Mouse (Mus musculus) lung, postnatal 4 days (tissue): ENCODE results near the gene Aldoart1.

ENCODE experiments used
- DNase-seq, 2 experiments: peaks; one replicate each; pipeline ENCODE4 v3.0.0; 2021

Gene Aldoart1

GRCm38 (mm10) chr4:72852534-72852933, at the start of gene Aldoart1:
Aldoart1 (minus strand) TSS chr4:72852634.
- no peak for DNase-seq

GRCm38 (mm10) chr4:72901566-72901965, 49.1 kb upstream of the Aldoart1 start:
- no peak for DNase-seq

- DNase-seq: no peak
These were observed 13.1 kb upstream of the Aldoart1 start for GRCm38 (mm10) chr4:72865371-72866075.

DNA sequence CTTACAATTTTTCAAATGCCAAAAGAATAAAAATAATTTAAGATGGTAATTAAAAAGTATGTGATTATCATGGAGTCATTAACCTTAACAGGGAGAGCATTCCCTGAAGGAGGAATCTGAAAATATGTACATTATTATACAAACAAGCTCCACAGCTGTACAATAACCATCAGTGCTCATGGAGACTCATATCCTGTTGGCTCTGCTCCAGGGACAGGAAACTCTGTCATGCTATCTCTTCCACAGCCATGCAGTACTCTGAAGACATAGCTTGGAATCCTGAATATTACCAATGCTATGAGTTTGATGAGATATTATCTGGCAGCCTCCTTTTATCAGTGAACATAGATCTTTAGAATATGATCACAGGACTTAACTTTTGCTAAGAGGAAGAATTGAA, 8.2 kb downstream of the Aldoart1 start:
- DNase-seq: no peak

DNA sequence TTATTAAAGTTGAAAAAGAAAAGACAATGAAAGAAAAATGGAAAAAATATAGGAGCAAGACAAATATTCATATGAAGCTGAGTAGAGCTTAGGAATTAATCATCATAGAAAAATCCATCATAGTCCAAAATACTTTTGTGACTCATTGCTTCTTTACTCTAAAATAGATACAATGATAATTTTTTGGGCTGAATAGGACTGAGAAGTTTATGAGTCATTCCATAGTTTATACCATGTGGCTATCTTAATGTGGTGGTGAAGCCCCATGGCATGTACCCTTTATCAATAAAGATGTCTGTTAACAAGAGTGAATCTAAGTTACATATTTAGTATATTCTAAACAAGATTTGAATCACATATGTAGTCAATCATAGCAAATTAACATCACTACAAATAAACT, 9.4 kb downstream of the Aldoart1 start:
- DNase-seq: no peak

DNA sequence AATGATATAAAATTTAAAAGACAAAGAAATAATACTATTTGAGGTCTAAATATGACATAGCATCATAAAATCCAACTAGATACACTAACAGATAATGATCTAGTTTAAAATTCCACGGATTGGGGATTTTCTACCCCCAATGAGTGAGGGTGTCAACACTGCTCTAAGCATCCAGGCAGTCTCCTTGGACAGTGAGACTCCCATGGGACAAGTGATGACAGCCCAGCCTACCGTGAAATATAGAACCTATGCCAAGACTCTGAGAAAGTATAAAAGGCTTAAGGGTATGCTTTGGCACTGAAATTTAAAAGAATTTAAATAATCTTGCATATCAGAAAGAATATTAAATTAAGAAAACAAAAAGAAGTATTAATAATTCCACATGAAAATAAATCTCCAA, 16.0 kb downstream of the Aldoart1 start:
- DNase-seq: no peak

- DNase-seq: no peak
These were observed 17.0 kb downstream of the Aldoart1 start for GRCm38 (mm10) chr4:72835400-72835799.

DNA sequence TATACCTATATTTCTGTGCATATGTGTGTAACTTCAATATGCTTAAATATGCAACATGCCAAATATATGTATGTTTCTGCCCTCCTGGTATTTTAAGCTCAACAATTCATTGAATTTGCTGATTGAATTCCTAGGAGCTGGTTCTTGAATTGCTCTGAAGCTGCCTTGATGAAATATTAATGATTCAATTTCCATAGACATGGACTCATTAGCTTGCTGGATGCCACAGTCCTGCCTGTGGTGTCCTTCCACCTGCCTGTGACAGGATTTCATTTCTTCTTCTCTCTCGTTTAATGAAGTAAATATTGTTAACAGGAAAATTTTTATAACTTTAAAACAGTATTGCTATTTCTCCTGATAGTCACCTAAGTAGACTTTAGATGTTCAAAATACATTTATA, 51.6 kb downstream of the Aldoart1 start:
- no peak for DNase-seq
